Mouse (Mus musculus): ENCODE data around the gene Gpi1.
"Not testable (repeated sequence)": the region's sequence is repeated elsewhere in the genome, so short reads cannot be mapped to it uniquely, and the experiment has no call there.

The Gpi1 gene

GRCm38 (mm10) chr7:34229691-34230111 is 435 bp downstream of the Gpi1 start:
- peak; percentile 33 to 73 for DNase-seq (ENCODE audit: low spot score in 2 of 2)

GRCm38 (mm10) chr7:34229153-34229552 is 983 bp downstream of the Gpi1 start:
- DNase-seq (ENCODE audit: low spot score in 2 of 2) = no peak

- no peak for DNase-seq (ENCODE audit: low spot score in 2 of 2)
These were observed 1.5 kb downstream of the Gpi1 start for GRCm38 (mm10) chr7:34228641-34229040.

GRCm38 (mm10) chr7:34226846-34227245 is 3.3 kb downstream of the Gpi1 start:
- DNase-seq (ENCODE audit: low spot score in 2 of 2) = no peak

- no peak for DNase-seq (ENCODE audit: low spot score in 2 of 2)
These were observed 4.0 kb downstream of the Gpi1 start for GRCm38 (mm10) chr7:34226086-34226485.

GRCm38 (mm10) chr7:34224308-34224707 is 5.8 kb downstream of the Gpi1 start:
- DNase-seq (ENCODE audit: low spot score in 2 of 2) = no peak

GRCm38 (mm10) chr7:34222340-34222739 is 7.8 kb downstream of the Gpi1 start:
- DNase-seq (ENCODE audit: low spot score in 2 of 2) = no peak

- DNase-seq (ENCODE audit: low spot score in 2 of 2) = no peak
These were observed 8.4 kb downstream of the Gpi1 start for GRCm38 (mm10) chr7:34221594-34222250.

GRCm38 (mm10) chr7:34218496-34218895 is 11.6 kb downstream of the Gpi1 start:
- no peak for DNase-seq (ENCODE audit: low spot score in 2 of 2)

- no peak for DNase-seq (ENCODE audit: low spot score in 2 of 2)
These were observed 13.7 kb downstream of the Gpi1 start for GRCm38 (mm10) chr7:34216474-34216873.

GRCm38 (mm10) chr7:34215481-34215880 is 14.7 kb downstream of the Gpi1 start:
- no peak for DNase-seq (ENCODE audit: low spot score in 2 of 2)

- peak in 1 of 2 experiments; percentile 36 for DNase-seq (ENCODE audit: low spot score in 2 of 2)
These were observed 15.5 kb downstream of the Gpi1 start for GRCm38 (mm10) chr7:34214644-34215043.

- DNase-seq (ENCODE audit: low spot score in 2 of 2) = no peak
These were observed 16.9 kb downstream of the Gpi1 start for GRCm38 (mm10) chr7:34213281-34213680.

- DNase-seq (ENCODE audit: low spot score in 2 of 2) = no peak
These were observed 21.9 kb downstream of the Gpi1 start for GRCm38 (mm10) chr7:34208027-34208745.

GRCm38 (mm10) chr7:34206331-34206730 is 23.8 kb downstream of the Gpi1 start:
- DNase-seq (ENCODE audit: low spot score in 2 of 2) = no peak

GRCm38 (mm10) chr7:34202147-34202546 is 28.0 kb downstream of the Gpi1 start:
- not testable (repeated sequence) for DNase-seq (ENCODE audit: low spot score in 2 of 2)

GRCm38 (mm10) chr7:34200829-34201228 is 29.3 kb downstream of the Gpi1 start:
- no peak for DNase-seq (ENCODE audit: low spot score in 2 of 2)

- peak; percentile 51 to 77 for DNase-seq (ENCODE audit: low spot score in 2 of 2)
These were observed 31.8 kb downstream of the Gpi1 start for GRCm38 (mm10) chr7:34198346-34198745.

- DNase-seq (ENCODE audit: low spot score in 2 of 2) = peak; percentile 89 to 95
These were observed 33.7 kb downstream of the Gpi1 start, which contains the start of gene Pdcd2l for GRCm38 (mm10) chr7:34196132-34197128. TSS of gene Pdcd2l (minus strand) at chr7:34196661.

- no peak for DNase-seq (ENCODE audit: low spot score in 2 of 2)
These were observed 34.5 kb downstream of the Gpi1 start for GRCm38 (mm10) chr7:34195632-34196031.

- no peak for DNase-seq (ENCODE audit: low spot score in 2 of 2)
These were observed 37.3 kb downstream of the Gpi1 start for GRCm38 (mm10) chr7:34192825-34193224.
